Mouse (Mus musculus): ENCODE measurements at regions not wholly inside any gene's neighbourhood (a gene's known extent, or its start where the extent isn't known, plus 50 kb on each side); places are given as distances from the start of the nearest gene placed in this dataset.
"Not testable (repeated sequence)": the region's sequence is repeated elsewhere in the genome, so short reads cannot be mapped to it uniquely, and the experiment has no call there.

GRCm38 (mm10) chr2:114723971-114724666 lies 69.4 kb upstream of the Dph6 start:
- no peak for DNase-seq (ENCODE audit: low spot score in 2 of 2)

- no peak for DNase-seq (ENCODE audit: low spot score in 2 of 2)
Observed at GRCm38 (mm10) chr2:114727197-114727596, 72.4 kb upstream of the Dph6 start.

GRCm38 (mm10) chr2:114734861-114735569 lies 80.3 kb upstream of the Dph6 start:
- DNase-seq (ENCODE audit: low spot score in 2 of 2): no peak

- no peak for DNase-seq (ENCODE audit: low spot score in 2 of 2)
Observed at GRCm38 (mm10) chr2:114739421-114740212, 84.9 kb upstream of the Dph6 start.

GRCm38 (mm10) chr2:114763276-114763675 lies 108.5 kb upstream of the Dph6 start:
- no peak for DNase-seq (ENCODE audit: low spot score in 2 of 2)

GRCm38 (mm10) chr2:114773723-114774122 lies 119.0 kb upstream of the Dph6 start:
- not testable (repeated sequence) for DNase-seq (ENCODE audit: low spot score in 2 of 2)

GRCm38 (mm10) chr2:114774278-114774677 lies 119.5 kb upstream of the Dph6 start:
- no peak for DNase-seq (ENCODE audit: low spot score in 2 of 2)

- DNase-seq (ENCODE audit: low spot score in 2 of 2): no peak
Observed at GRCm38 (mm10) chr2:114775532-114775931, 120.8 kb upstream of the Dph6 start.

- DNase-seq (ENCODE audit: low spot score in 2 of 2): no peak
Observed at GRCm38 (mm10) chr2:114776176-114776575, 121.4 kb upstream of the Dph6 start.

- no peak for DNase-seq (ENCODE audit: low spot score in 2 of 2)
Observed at GRCm38 (mm10) chr2:114782450-114782849, 127.7 kb upstream of the Dph6 start.

GRCm38 (mm10) chr2:114784191-114784590 lies 129.4 kb upstream of the Dph6 start:
- peak in 1 of 2 experiments; percentile 30 for DNase-seq (ENCODE audit: low spot score in 2 of 2)

- no peak for DNase-seq (ENCODE audit: low spot score in 2 of 2)
Observed at GRCm38 (mm10) chr2:114788251-114788650, 133.5 kb upstream of the Dph6 start.

GRCm38 (mm10) chr2:114796630-114797290 lies 142.0 kb upstream of the Dph6 start:
- no peak for DNase-seq (ENCODE audit: low spot score in 2 of 2)

- DNase-seq (ENCODE audit: low spot score in 2 of 2): no peak
Observed at GRCm38 (mm10) chr2:114797291-114797650, 142.5 kb upstream of the Dph6 start.

GRCm38 (mm10) chr2:114803241-114803640 lies 148.5 kb upstream of the Dph6 start:
- no peak for DNase-seq (ENCODE audit: low spot score in 2 of 2)

GRCm38 (mm10) chr2:114803928-114804327 lies 149.2 kb upstream of the Dph6 start:
- no peak for DNase-seq (ENCODE audit: low spot score in 2 of 2)

- DNase-seq (ENCODE audit: low spot score in 2 of 2): no peak
Observed at GRCm38 (mm10) chr2:114805436-114806047, 150.8 kb upstream of the Dph6 start.

- no peak for DNase-seq (ENCODE audit: low spot score in 2 of 2)
Observed at GRCm38 (mm10) chr2:114808046-114808445, 153.3 kb upstream of the Dph6 start.

- DNase-seq (ENCODE audit: low spot score in 2 of 2): no peak
Observed at GRCm38 (mm10) chr2:114812141-114812902, 157.6 kb upstream of the Dph6 start.

GRCm38 (mm10) chr2:114812903-114813290 lies 158.1 kb upstream of the Dph6 start:
- no peak for DNase-seq (ENCODE audit: low spot score in 2 of 2)

GRCm38 (mm10) chr2:114822657-114823056 lies 167.9 kb upstream of the Dph6 start:
- no peak for DNase-seq (ENCODE audit: low spot score in 2 of 2)
